Comparison of ENCODE assay signal across 8 mouse cellular contexts in the genomic region with DNA sequence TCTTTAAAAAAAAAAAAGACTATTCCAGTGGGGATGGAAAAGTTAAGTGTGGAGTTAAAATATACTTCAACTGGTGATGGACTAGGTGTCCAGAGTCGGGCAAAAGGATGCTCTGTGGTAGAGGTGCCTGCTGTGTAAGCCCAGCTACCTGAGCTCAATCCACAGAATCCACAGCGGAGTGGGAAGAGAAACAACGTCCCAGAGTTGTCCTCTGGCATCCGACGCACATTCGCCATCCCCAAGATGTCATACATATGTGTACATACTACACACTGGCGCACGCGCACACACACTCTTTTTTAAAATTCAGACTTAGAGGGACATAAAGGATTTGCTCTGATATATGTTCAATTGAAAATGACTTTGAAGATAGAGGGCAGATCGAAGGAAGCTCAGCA. TPM values are rescaled to one million over a fixed set of nuclear protein-coding genes. Genes with fewer than 3 reads are reported as not detected.
A peak's percentile ranks its signal among the peaks of the same experiment; 100 is the strongest.
DNase-seq lines count a peak whose midpoint lies in the region; ATAC-seq and TF ChIP-seq lines count a peak whose summit lies in the region.
"Had no signal": no experiment of that assay in that cellular context is flagged by ENCODE, and none has a peak within 500 bp of the region (broad histone marks: within the 10 kb centered on the region; RNA-seq: fewer than 3 reads in every experiment).

No protein-coding gene starts in this region.

- 58% methylated on average over 10 of the region's 10 CpGs for WGBS in thymus, adult 2 months
- 43% methylated on average over 10 of the region's 10 CpGs for WGBS in forebrain, embryonic 14.5 days
- WGBS in liver, embryonic 12.5 days (ENCODE audit: insufficient replicate concordance): 33% methylated on average over 10 of the region's 10 CpGs

- TF ChIP-seq POLR2A in thymus, adult 2 months (IDR thresholded peaks at IDR 0.05; ENCODE audit: control insufficient read depth, extremely low read depth, insufficient read depth, low read length, poor library complexity): no peak

- H3K4me2 ChIP-seq in forebrain, embryonic 14.5 days (ENCODE audit: low read length): peak overlapping the region; percentile 88
- peak overlapping the region; percentile 95 for H3K4me2 ChIP-seq in liver, embryonic 12.5 days

- TF ChIP-seq CTCF in thymus, adult 2 months (IDR thresholded peaks at IDR 0.05; ENCODE audit: borderline replicate concordance, control insufficient read depth, extremely low read depth, insufficient read depth, low read length, poor library complexity): no peak

- ATAC-seq in forebrain, embryonic 14.5 days: no peak
- ATAC-seq in liver, embryonic 12.5 days: no peak
- no peak for ATAC-seq in megakaryocyte-erythroid progenitor cell, adult 5-6 weeks (replicated peaks; ENCODE audit: low FRiP score, low TSS enrichment, poor library complexity, severe bottlenecking)
- ATAC-seq in granulocyte monocyte progenitor cell, adult 5-6 weeks (replicated peaks; ENCODE audit: poor library complexity, severe bottlenecking): no peak

- no peaks in the 10 kb centered on the region for H3K36me3 ChIP-seq in thymus, adult 2 months (ENCODE audit: control insufficient read depth, insufficient read depth, low read length)
- H3K36me3 ChIP-seq in forebrain, embryonic 14.5 days (ENCODE audit: control insufficient read depth, insufficient read depth, low read length): no peaks in the 10 kb centered on the region
- H3K36me3 ChIP-seq in liver, embryonic 12.5 days: peaks cover 5% of the 10 kb centered on the region; the same call in 1 of the 2 replicates

- peak overlapping the region; percentile 16 for H3K4me3 ChIP-seq in thymus, adult 2 months (ENCODE audit: control insufficient read depth, insufficient read depth, low read length)
- H3K4me3 ChIP-seq in forebrain, embryonic 14.5 days (ENCODE audit: low read depth, low read length): peak overlapping the region; percentile 63
- peak overlapping the region; percentile 85 for H3K4me3 ChIP-seq in liver, embryonic 12.5 days

- H3K4me1 ChIP-seq in thymus, adult 2 months (replicated peaks; ENCODE audit: control insufficient read depth, insufficient read depth, low read length): peaks cover 20% of the 10 kb centered on the region
- peaks cover 7% of the 10 kb centered on the region for H3K4me1 ChIP-seq in forebrain, embryonic 14.5 days (ENCODE audit: control insufficient read depth, insufficient read depth, low read length)
- H3K4me1 ChIP-seq in liver, embryonic 12.5 days: peaks cover 63% of the 10 kb centered on the region

- H3K27me3 ChIP-seq in thymus, adult 2 months (ENCODE audit: control insufficient read depth, insufficient read depth, low read length): no peaks in the 10 kb centered on the region
- no peaks in the 10 kb centered on the region for H3K27me3 ChIP-seq in forebrain, embryonic 14.5 days (replicated peaks; ENCODE audit: control insufficient read depth, insufficient read depth, low read length)
- no peaks in the 10 kb centered on the region for H3K27me3 ChIP-seq in liver, embryonic 12.5 days (replicated peaks)

- H3K9ac ChIP-seq in forebrain, embryonic 14.5 days (ENCODE audit: low read length): peak overlapping the region; percentile 80
- H3K9ac ChIP-seq in liver, embryonic 12.5 days: peak overlapping the region; percentile 91

- DNase-seq in thymus, adult 2 months: no peak
- no peak for DNase-seq in thymus, postnatal 0 days (ENCODE audit: low spot score)
- DNase-seq in forebrain, embryonic 14.5 days (ENCODE audit: low spot score): no peak
- no peak for DNase-seq in Muller cell, postnatal 12 days (ENCODE audit: inconsistent ontology term)
- DNase-seq: right cerebral cortex, postnatal 25 days had no signal

- H3K9me3 ChIP-seq in forebrain, embryonic 14.5 days (replicated peaks; ENCODE audit: control insufficient read depth, low read length): no peaks in the 10 kb centered on the region
- no peaks in the 10 kb centered on the region for H3K9me3 ChIP-seq in liver, embryonic 12.5 days (replicated peaks)

- no peak overlapping the region for H3K27ac ChIP-seq in thymus, adult 2 months (ENCODE audit: control insufficient read depth, insufficient read depth, low read length)
- H3K27ac ChIP-seq in forebrain, embryonic 14.5 days (ENCODE audit: low read depth, low read length): no peak overlapping the region
- H3K27ac ChIP-seq in liver, embryonic 12.5 days: peak overlapping the region; percentile 81

RNA-seq across cellular contexts. Expression of gene Rpa1, which starts 0.9 kb away (rescaled TPM):
- 62.8 and 93.9 TPM in 2 replicates for polyA plus RNA-seq in thymus, adult 2 months (2012; rRNA removed)
- 145 and 158 TPM in 2 replicates for polyA plus RNA-seq in thymus, postnatal 0 days (2015; fragmentation: Nextera tagmentation; extraction: Ambion mirVana)
- 64.5 and 74.2 TPM in 2 replicates for polyA plus RNA-seq in forebrain, embryonic 14.5 days (2014; fragmentation: Nextera tagmentation; extraction: Ambion mirVana)
- 143 and 149 TPM in 2 replicates for polyA plus RNA-seq in liver, embryonic 12.5 days (2016; fragmentation: Nextera tagmentation; extraction: Ambion mirVana)
- 96.8 and 101 TPM in 2 replicates for total RNA-seq in megakaryocyte-erythroid progenitor cell, adult 5-6 weeks (2014; fragmentation: Nextera tagmentation)
- total RNA-seq in megakaryocyte-erythroid progenitor cell, adult 5-6 weeks (2017): 168 and 179 TPM in 2 replicates
- 86.4 and 106 TPM in 2 replicates for total RNA-seq in granulocyte monocyte progenitor cell, adult 5-6 weeks (2014; fragmentation: Nextera tagmentation)
- total RNA-seq in granulocyte monocyte progenitor cell, adult 5-6 weeks (2017): 200 and 207 TPM in 2 replicates

RNA-seq across cellular contexts. Expression of gene Smyd4, which starts 1.0 kb away (rescaled TPM):
- polyA plus RNA-seq in thymus, adult 2 months (2012; rRNA removed): 5.6 and 7.8 TPM in 2 replicates
- polyA plus RNA-seq in thymus, postnatal 0 days (2015; fragmentation: Nextera tagmentation; extraction: Ambion mirVana): 6.2 and 9.5 TPM in 2 replicates
- 10.7 and 12.1 TPM in 2 replicates for polyA plus RNA-seq in forebrain, embryonic 14.5 days (2014; fragmentation: Nextera tagmentation; extraction: Ambion mirVana)
- 6.9 and 8.6 TPM in 2 replicates for polyA plus RNA-seq in liver, embryonic 12.5 days (2016; fragmentation: Nextera tagmentation; extraction: Ambion mirVana)
- total RNA-seq in megakaryocyte-erythroid progenitor cell, adult 5-6 weeks (2014; fragmentation: Nextera tagmentation): 4.0 and 12.1 TPM in 2 replicates
- total RNA-seq in megakaryocyte-erythroid progenitor cell, adult 5-6 weeks (2017): 9.2 and 16.7 TPM in 2 replicates
- 11.7 and 12.6 TPM in 2 replicates for total RNA-seq in granulocyte monocyte progenitor cell, adult 5-6 weeks (2014; fragmentation: Nextera tagmentation)
- total RNA-seq in granulocyte monocyte progenitor cell, adult 5-6 weeks (2017): 11.2 and 12.3 TPM in 2 replicates

Comparison
In these comparisons a context has a peak if more than half of its experiments do, and no peak if none do; other contexts are left out.
1. H3K4me3 ChIP-seq: peak in every context shown above with its lines; median percentile 85 in liver, embryonic 12.5 days; 63 in forebrain, embryonic 14.5 days; 16 in thymus, adult 2 months.